Mouse (Mus musculus): ENCODE data around the gene Hk2. TPM values are rescaled to one million over a fixed set of nuclear protein-coding genes. Genes with fewer than 3 reads are reported as not detected.

Gene Hk2
- polyA plus RNA-seq, 1 experiment from 2014 or later: 11.8 TPM

DNA sequence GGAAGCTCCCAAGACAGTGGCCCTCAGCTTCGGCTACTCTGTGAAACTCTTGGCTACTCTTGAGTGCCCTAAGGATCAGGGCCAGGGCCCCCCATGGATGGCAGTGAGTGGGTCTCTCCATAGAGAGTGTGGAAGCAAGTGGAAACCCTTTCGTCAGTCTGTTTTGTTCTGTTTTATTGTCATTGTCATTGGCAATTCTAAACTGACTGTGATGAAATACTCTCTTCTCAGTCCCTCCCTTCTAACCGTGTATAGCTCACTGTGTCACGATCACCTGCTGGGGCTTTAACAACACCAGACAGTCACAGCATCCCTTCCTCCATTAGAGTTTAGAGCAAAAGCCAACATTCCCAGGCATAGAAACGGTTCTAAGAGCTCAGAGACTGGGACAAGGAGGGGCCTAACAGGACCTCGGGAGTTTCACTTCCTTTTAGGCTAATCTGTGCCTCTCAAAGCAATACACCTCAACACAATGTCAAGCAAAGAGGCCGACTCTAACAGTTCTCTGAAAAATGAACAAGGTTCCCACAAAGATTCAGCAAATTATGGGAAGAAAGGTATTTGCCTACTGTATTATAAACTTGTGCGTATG lies 6.6 kb upstream of the Hk2 start:
- no peak for ATAC-seq (ENCODE audit: low FRiP score)
- Histone ChIP-seq H3K4me2 (replicated peaks) (no peak overlapping the region), H3K27me3 (peaks cover under 1% of the 10 kb centered on the region; the same call in 1 of the 2 replicates), H3K9ac (no peak overlapping the region), H3K27ac (no peak overlapping the region), H3K4me1 (no peaks in the 10 kb centered on the region), H3K36me3 (no peaks in the 10 kb centered on the region), H3K4me3 (no peak overlapping the region), H3K9me3 (replicated peaks) (no peaks in the 10 kb centered on the region)
- 44% methylated on average over 8 of the region's 8 CpGs for WGBS

DNA sequence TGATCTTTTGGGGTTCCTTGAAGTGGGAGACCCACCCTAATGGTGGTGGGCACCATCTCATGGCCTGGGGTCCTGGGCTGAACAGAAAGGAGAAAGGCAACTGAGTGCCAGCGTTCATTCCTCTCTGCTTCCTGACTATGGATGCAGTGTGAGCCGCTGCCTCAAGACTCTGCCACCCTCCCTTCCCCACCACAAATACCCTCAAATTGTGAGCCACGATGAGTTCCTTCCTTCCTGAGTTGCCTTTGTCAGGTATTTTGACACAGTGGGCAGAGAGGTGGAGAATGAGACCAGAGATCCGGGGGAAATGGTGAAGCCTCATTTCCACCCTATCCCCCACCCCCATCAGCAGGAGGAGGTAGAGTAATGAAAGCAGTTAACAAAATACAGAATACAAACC lies 6.1 kb upstream of the Hk2 start:
- H3K9ac ChIP-seq: no peak overlapping the region
- H3K9me3 ChIP-seq (replicated peaks): no peaks in the 10 kb centered on the region
- no peak overlapping the region for H3K4me2 ChIP-seq (replicated peaks)
- 70% methylated on average over 4 of the region's 4 CpGs for WGBS
- no peak overlapping the region for H3K4me3 ChIP-seq
- no peak overlapping the region for H3K27ac ChIP-seq
- no peaks in the 10 kb centered on the region for H3K36me3 ChIP-seq
- H3K27me3 ChIP-seq: peaks cover 6% of the 10 kb centered on the region
- ATAC-seq (ENCODE audit: low FRiP score): no peak
- H3K4me1 ChIP-seq: no peaks in the 10 kb centered on the region

DNA sequence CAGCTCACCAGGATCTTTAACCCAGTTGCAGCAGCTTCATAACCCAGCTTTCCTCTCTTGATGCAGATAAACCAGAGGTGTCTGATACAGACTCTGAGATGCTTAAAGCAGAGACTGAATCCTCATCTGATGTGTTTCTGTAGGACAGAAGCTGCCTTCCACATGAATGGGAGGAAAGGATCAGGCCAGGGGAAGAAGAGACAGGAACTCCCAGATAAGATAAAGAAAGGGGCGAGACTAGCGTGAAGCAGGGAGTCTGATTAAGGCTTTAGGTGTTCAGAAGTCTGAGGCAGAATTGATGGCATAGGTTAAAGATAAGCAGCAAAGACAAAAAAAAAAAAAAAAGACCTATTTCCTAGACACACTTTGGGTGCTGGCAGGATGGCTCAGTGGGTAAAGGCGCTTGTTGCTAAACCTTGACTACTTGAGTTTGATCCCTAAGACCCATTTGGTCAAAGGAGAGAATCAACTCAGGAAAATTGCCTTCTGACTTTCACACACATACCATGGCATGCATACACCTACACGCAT lies 2.9 kb upstream of the Hk2 start:
- ATAC-seq (ENCODE audit: low FRiP score): no peak
- H3K4me2 ChIP-seq (replicated peaks): no peak overlapping the region
- H3K27me3 ChIP-seq: peaks cover 11% of the 10 kb centered on the region
- H3K36me3 ChIP-seq: no peaks in the 10 kb centered on the region
- H3K9ac ChIP-seq: no peak overlapping the region
- no peak overlapping the region for H3K4me3 ChIP-seq
- H3K4me1 ChIP-seq: peaks cover 14% of the 10 kb centered on the region
- no peaks in the 10 kb centered on the region for H3K9me3 ChIP-seq (replicated peaks)
- H3K27ac ChIP-seq: no peak overlapping the region
- 87% methylated on average over 4 of the region's 4 CpGs for WGBS

DNA sequence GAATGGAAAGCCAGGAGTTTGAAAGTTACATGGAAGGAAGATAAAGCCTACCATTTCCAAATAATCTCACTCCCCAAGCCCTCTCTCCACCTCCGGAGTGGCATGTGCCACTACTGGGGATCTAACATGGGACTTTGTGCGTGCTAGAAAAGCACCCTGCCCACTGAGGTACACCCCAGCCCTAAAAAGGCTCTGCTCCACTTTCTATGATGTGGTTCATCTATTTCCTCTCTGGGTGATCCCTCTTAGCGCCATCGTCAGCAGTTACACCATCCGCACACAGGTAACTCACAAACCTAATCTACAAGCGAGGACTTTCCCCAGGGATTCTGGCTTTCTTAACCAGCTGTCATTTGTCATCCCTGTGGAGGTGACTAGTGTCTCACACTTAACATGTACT lies 1.1 kb upstream of the Hk2 start:
- Histone ChIP-seq H3K9me3 (replicated peaks) (no peaks in the 10 kb centered on the region), H3K4me3 (no peak overlapping the region), H3K27me3 (peaks cover 11% of the 10 kb centered on the region), H3K4me1 (peaks cover 22% of the 10 kb centered on the region), H3K27ac (no peak overlapping the region), H3K4me2 (replicated peaks) (no peak overlapping the region), H3K36me3 (no peaks in the 10 kb centered on the region), H3K9ac (no peak overlapping the region)
- 89% methylated on average over 6 of the region's 6 CpGs for WGBS
- no peak for ATAC-seq (ENCODE audit: low FRiP score)

DNA sequence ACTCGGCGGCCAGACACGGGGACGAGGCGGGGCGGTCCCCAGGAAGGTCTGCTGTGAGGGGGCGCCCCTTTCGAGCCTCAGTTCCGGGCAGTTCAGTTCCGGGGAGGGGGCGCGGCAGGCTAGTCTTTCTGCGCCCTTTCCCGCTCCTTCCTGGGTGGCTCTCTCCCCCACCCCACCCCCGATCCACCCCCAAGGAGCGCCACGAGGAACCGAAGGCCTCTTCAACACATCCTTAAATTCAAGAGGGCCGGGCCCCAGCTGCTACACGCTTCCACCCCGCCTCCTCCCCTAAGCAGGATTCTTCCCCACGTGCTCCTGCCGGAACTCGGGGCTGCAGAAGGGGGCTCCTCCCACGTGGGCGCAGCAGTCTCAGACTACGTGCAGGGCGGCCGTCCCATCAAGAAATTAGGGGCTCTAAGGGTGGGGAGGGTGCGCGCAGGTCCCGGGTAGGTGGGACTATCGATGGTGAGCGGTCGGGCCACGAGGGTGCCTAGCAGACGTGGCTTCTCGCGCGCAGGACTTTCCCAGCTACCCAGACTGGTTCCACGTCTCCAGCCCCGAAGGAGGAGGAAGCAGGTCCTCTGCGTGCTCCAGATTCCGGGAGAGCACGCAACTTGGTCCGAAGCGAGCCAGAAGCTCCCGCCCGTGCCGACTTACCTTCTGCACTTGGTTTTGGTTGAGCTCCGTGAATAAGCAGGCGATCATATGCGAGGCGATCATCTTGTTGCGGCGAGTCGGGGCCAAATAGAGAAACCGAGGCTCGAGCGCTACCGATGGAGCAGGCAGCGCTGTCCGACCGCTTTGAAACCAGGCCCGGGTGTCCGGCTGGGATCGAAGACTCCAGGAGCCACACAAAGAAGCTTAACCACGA lies 758 bp downstream of the Hk2 start:
- Histone ChIP-seq H3K4me3 (peak overlapping the region; percentile 54), H3K27me3 (peaks cover 11% of the 10 kb centered on the region), H3K4me1 (peaks cover 25% of the 10 kb centered on the region), H3K9me3 (replicated peaks) (no peaks in the 10 kb centered on the region), H3K9ac (peak overlapping the region; percentile 65), H3K27ac (peak overlapping the region; percentile 48; the same call in 1 of the 2 replicates), H3K36me3 (no peaks in the 10 kb centered on the region), H3K4me2 (replicated peaks) (peak overlapping the region; percentile 99)
- under 1% methylated on average over 67 of the region's 68 CpGs for WGBS
- ATAC-seq (ENCODE audit: low FRiP score): peak; percentile 45

DNA sequence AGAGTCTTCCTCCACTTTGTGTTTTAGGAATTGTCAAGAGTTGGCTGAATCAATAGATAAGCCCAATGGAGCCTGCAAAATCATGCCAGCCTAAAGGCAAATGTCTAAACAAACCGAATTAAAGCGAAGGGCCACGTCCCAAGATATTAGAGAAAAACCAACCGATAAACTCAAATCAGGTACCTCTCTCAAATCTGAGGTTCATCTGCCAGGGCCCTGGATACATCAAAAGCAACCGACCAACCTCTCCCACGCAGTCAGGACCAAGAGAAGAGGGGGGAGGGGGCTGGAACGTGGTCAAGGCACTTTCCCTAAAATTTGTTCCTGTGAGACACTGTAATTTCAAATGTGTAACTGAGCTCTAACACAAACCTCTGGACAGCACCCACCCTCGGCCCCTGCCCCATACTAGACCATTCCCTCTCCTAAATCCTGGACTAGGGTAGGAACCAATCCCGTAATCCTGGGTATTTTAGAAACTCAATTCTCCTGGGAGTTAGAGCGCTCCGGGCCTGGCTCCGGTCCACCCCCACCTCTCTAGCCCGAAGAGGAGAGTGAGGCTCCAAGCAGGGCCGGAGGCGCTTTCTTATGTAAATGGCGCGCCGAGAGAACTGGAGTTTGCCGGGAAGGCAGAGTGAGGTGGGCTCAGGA lies 1.7 kb downstream of the Hk2 start:
- H3K36me3 ChIP-seq: no peaks in the 10 kb centered on the region
- ATAC-seq (ENCODE audit: low FRiP score): peak; percentile 32
- peaks cover 25% of the 10 kb centered on the region for H3K4me1 ChIP-seq
- H3K27me3 ChIP-seq: peaks cover 11% of the 10 kb centered on the region
- peak overlapping the region; percentile 54 for H3K4me3 ChIP-seq
- peak overlapping the region; percentile 99 for H3K4me2 ChIP-seq (replicated peaks)
- WGBS: under 1% methylated on average over 19 of the region's 19 CpGs
- H3K27ac ChIP-seq: 0 out of 2 replicates have a peak overlapping the region, but pooled peaks have one; percentile 23
- no peaks in the 10 kb centered on the region for H3K9me3 ChIP-seq (replicated peaks)
- peak overlapping the region; percentile 65 for H3K9ac ChIP-seq

DNA sequence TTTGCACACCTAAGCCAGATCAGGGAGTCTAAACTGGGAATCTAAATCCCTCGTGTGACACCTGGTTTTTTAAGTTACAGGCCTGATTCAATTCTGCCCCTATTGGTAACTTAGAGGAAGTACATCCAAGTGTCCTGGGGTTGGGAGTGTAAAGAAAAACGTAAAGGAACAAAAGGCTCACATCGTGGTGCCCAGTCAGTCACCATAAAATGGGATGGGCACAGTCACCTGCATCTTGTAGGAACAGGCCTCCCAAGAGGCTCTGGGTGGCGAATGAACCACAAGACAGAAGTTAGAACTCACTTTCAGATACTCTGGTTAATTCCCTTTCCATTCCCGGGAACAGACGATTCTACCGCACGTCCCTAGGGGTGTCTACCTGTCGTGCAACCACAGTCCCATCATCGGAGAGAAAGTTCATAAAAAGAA lies 2.3 kb downstream of the Hk2 start:
- Histone ChIP-seq H3K4me1 (peaks cover 25% of the 10 kb centered on the region), H3K36me3 (no peaks in the 10 kb centered on the region), H3K27me3 (peaks cover 11% of the 10 kb centered on the region), H3K4me2 (replicated peaks) (peak overlapping the region; percentile 99), H3K9me3 (replicated peaks) (no peaks in the 10 kb centered on the region), H3K4me3 (peak overlapping the region; percentile 54), H3K27ac (no peak overlapping the region), H3K9ac (peak overlapping the region; percentile 65; the same call in 1 of the 2 replicates)
- WGBS: under 1% methylated on average over 10 of the region's 10 CpGs
- no peak for ATAC-seq (ENCODE audit: low FRiP score)

DNA sequence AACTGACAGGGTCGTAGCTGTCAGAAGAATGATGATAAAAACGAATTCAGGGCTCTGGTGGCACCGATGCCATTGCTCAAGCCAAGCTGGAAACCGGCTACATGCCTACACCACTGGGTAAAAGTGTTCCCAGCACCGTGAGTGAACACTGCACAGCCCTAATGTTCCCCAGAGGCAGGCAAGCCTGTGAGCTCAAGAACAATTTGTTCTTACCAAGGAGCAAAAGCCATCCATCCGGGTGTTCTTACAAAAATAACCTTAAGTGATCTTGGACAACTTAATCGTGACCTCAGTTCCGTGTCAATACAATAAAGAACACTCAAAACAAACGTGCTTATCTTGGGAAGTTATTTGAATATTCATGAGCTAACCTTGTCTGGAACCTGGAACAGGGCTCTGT lies 3.2 kb downstream of the Hk2 start:
- WGBS: 63% methylated on average over 9 of the region's 9 CpGs
- Histone ChIP-seq H3K4me2 (replicated peaks) (no peak overlapping the region), H3K27ac (no peak overlapping the region), H3K36me3 (no peaks in the 10 kb centered on the region), H3K4me3 (no peak overlapping the region), H3K4me1 (peaks cover 25% of the 10 kb centered on the region), H3K9me3 (replicated peaks) (no peaks in the 10 kb centered on the region), H3K9ac (no peak overlapping the region), H3K27me3 (peaks cover 11% of the 10 kb centered on the region)
- ATAC-seq (ENCODE audit: low FRiP score): no peak

DNA sequence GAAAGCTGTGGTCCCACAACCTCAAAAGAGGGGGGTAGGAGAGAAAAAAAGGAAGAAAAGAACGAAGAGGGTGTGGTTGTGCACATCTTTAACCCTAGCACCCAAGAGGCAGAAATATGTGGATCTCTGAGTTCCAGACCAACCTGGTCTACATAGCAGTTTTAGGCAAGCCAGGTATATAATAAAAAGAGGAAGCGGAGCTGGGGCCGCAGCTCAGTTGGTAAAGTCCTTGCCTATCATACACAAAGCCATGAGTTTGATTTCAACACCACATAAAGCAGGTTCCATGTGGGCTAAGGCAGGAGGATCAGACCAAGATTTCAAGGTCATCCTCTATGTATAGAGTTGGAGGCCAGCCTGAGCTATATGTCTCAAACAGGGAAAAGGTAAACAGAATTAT lies 4.0 kb downstream of the Hk2 start:
- no peak overlapping the region for H3K27ac ChIP-seq
- no peaks in the 10 kb centered on the region for H3K9me3 ChIP-seq (replicated peaks)
- H3K4me2 ChIP-seq (replicated peaks): no peak overlapping the region
- no peak overlapping the region for H3K9ac ChIP-seq
- H3K4me1 ChIP-seq: peaks cover 25% of the 10 kb centered on the region
- no peak overlapping the region for H3K4me3 ChIP-seq
- no peaks in the 10 kb centered on the region for H3K36me3 ChIP-seq
- no peak for ATAC-seq (ENCODE audit: low FRiP score)
- H3K27me3 ChIP-seq: peaks cover 4% of the 10 kb centered on the region
- 78% methylated on average over 3 of the region's 3 CpGs for WGBS

DNA sequence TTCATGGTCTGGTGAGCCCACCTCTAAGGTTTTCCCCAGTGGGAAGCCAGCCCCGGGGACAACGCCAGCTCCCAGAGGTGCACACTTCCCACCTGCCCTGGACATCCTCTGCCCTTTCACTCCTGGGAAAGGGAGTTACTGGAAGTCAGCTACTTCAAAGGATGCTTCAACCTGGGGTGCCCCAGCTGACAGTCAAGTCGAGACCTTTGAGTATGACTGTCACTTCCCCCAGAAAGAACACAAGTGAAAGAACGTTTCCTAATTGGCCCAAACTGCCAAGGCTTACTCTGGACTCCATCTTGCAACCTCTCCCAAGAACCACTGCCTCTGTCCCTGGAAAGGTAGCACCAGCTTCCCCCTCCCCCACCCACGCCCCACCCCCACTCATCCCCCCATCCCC lies 4.5 kb downstream of the Hk2 start:
- no peak for ATAC-seq (ENCODE audit: low FRiP score)
- no peaks in the 10 kb centered on the region for H3K9me3 ChIP-seq (replicated peaks)
- H3K4me3 ChIP-seq: no peak overlapping the region

DNA sequence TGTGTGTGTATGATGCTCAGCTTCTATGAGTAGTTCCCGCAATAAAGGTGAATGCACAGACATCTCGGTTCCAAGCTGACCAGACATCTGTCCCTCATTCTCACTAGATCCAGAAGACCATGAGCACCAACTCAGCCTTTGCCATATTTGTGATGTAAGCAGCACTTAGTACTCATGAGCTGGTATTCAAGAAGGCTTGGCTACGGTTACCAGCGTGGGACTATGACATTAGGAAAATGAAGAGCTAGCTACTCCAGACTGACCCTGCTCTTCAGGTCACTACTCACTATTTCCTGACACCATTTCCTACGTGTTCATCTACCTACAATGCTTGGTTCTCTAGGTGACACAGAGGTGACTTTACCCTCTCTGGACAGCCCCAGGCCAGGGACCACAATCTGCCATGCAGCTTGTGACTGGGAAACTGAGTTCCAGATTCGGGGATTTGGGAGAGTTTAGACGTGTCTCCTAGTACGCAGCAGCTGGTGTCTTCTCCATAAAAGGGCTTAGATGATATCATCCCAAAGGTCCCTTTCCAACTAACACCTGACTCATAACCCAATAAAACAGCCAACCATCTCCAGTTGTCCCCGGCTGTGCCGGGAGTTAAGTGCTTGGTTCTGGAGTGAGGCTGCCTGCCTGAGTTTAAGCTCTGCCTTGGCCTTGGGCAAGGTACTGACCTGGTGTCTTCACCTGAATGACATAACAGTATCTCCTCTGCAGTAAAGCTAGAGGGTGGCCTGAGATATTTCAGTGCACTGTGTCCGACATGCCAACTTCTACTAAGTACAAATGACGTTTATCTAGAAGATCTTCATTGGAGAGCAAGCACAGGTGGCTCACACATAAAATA lies 6.3 kb downstream of the Hk2 start:
- H3K27ac ChIP-seq: no peak overlapping the region
- no peak overlapping the region for H3K4me2 ChIP-seq (replicated peaks)
- H3K27me3 ChIP-seq: no peaks in the 10 kb centered on the region; the same call in 1 of the 2 replicates
- ATAC-seq (ENCODE audit: low FRiP score): no peak
- no peak overlapping the region for H3K4me3 ChIP-seq
- H3K4me1 ChIP-seq: peaks cover 23% of the 10 kb centered on the region
- WGBS: 92% methylated on average over 12 of the region's 12 CpGs
- H3K9me3 ChIP-seq (replicated peaks): no peaks in the 10 kb centered on the region
- no peak overlapping the region for H3K9ac ChIP-seq
- H3K36me3 ChIP-seq: no peaks in the 10 kb centered on the region

More for the DNA sequence above, 4.5 kb downstream of the Hk2 start:
- H3K27ac ChIP-seq: no peak overlapping the region
- H3K4me2 ChIP-seq (replicated peaks): no peak overlapping the region
- H3K36me3 ChIP-seq: no peaks in the 10 kb centered on the region
- H3K9ac ChIP-seq: no peak overlapping the region
- H3K4me1 ChIP-seq: peaks cover 22% of the 10 kb centered on the region
- 62% methylated on average over 5 of the region's 5 CpGs for WGBS
- H3K27me3 ChIP-seq: no peaks in the 10 kb centered on the region; the same call in 1 of the 2 replicates

Data from hindbrain, embryonic 12.5 days (tissue).